Mouse (Mus musculus): ENCODE measurements around the gene Vegfd.
A peak's percentile ranks its signal among the peaks of the same experiment; 100 is the strongest.

Vegfd gene

DNA sequence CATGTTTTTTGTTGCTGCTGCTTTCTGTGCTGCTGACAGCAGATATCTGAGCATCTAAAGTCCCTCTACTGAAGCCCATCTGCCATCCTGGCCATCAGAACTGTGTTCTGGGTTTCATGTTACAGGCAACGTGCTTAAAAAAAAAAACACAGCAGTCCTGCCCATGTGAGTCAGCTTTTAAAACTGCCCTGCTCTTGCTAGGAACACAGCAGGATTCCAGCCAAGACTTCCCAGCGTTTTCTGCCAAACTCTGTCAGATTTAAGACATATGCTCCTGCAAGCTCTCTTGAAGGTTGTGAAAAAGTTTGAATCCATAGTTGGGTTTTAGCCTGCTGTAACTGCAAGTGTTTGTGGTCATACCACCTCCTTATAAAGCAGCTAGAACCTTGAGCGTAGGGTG is at the start of gene Vegfd:
Gene Vegfd, plus strand, starts transcription at position 298 of the 400 bp plus-strand sequence.
- no peak for DNase-seq (ENCODE audit: low read depth, low spot score)

DNA sequence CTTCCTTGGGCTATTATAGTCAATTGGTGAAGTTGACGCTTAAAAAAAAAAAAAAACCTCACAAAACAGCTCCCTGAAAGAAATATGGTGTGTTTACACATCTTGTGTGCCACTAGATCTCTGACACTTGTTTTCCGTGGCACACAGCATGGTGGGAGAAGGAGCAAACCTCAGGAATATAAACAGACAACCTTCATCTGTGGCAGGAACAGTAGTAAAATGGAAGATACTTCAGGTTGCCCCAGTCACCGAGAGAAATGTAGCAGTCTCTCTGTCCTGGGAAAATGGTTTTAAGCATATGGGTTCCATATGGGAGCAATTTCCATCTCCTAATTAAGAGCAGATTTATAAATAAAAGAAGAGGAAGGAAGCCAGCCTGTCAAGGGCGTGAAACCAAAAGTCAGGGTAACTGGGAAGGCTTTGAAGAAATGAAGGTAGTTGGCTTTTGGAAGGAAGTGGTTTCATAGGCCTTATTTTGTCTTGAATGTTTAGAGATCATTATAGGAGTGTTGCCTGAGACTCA is 49.7 kb upstream of the Vegfd start:
- no peak for DNase-seq (ENCODE audit: low read depth, low spot score)

GRCm38 (mm10) chrX:164330351-164330750 is 42.8 kb upstream of the Vegfd start:
- DNase-seq (ENCODE audit: low read depth, low spot score) = no peak

DNA sequence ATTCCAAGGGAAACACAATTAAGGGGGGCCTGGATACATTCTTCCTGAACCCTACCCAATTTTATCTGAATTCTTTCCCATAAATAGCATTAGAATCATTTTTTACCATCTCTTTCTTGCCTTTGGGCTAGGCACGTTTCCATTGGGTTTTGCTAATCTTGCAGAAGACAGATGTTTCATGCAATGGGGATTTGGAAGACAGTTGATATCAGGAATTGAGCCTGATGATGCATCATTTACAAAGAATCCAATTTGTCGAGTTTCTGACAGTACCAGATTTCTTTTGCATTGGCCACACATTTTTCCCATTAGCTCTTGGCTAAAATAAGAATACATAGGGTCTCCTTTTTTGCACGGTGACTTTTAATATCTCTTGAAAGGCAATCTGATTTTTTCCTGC is 42.4 kb upstream of the Vegfd start:
- no peak for DNase-seq (ENCODE audit: low read depth, low spot score)

DNA sequence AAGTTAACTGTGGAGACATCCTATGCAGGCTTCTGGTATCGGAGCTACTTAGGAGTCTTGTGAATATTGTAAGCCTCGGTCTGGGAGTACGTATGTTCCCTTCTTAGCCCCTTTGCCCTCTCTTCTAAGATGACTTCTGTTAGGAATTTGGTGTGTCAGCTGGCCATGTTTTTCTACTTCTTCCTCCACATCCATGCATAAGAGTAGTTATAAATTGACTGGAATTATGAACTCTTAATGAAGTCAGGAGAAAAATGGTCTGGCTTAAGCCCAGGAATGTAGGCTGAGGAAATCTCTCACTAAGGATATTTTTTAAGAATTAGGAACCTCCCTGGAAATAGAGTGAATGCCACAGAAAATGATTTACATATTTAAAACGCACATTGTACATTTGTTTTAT is 34.6 kb upstream of the Vegfd start:
- no peak for DNase-seq (ENCODE audit: low read depth, low spot score)

GRCm38 (mm10) chrX:164345359-164345938 is 27.7 kb upstream of the Vegfd start:
- DNase-seq (ENCODE audit: low read depth, low spot score) = no peak

DNA sequence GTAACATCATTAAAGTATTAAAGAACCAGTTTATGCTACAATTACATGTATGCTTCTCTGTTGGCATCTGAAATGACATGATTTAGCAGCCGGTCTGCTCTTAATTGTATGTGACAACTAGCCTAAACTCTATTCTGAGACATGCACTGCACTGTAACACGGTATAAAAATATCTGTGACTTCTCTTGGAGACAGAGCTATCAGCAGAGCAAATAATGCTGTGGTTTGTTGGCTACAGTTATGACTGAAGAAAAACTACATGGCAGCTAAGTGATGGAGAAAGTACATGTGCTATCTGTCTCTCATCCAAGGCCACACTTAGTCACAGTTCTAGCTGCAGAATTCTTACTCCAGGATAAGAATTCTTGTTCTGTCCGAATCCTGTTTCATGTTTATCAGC is 24.2 kb upstream of the Vegfd start:
- DNase-seq (ENCODE audit: low read depth, low spot score) = no peak

DNA sequence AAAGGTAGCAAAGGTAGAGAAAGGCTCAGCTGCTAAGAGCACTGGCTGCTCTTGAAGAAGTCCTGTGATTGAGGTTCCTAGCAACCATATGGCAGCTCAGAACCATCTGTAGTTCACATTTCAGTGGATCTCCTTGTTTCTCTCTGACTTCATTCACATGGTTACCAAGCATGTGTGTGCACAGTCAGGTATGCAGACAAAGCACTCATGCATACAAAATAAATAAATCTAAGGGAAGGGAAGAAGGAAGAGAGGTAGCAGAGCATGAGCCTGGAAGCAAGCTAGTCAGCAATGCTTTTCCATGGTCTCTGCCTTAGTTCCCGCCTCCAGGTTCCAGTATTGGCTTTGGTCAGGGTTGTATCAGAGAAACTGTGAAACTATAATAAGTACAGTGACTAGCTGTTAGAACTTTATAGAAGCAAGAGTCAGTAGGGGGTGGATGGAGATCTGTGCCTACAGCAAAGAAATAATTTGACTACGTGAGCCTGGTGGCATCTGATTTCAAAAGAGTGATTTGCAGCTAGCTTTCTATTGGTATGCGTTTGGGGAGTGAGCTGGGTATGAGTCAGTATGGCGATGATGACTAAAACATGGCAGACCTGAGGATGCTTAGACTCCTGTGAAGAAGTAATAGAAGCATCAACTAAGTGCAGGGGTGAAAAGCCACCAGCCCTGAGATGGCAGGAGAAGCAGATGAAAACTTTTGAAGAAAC is 7.9 kb upstream of the Vegfd start:
- DNase-seq (ENCODE audit: low read depth, low spot score) = no peak

GRCm38 (mm10) chrX:164370576-164370975 is 2.6 kb upstream of the Vegfd start:
- no peak for DNase-seq (ENCODE audit: low read depth, low spot score)

DNA sequence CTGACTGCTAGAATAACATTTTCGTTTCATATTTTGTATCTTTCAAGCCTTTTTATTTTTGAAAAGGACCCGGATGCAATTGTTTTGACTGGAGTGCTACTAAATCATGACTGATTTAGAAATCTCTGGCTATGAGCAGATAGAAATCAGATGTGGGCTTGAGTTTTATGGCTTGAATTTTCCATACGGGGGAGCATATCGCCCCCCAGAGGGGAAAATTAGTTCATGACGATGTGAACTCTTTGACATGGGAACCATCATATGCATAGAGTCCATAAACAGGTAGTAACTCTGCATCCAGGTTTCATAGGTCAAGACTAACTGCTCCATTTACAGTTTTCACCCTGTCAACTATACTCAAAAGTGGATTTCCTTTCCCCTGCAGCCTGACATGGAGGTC is 1.4 kb downstream of the Vegfd start:
- DNase-seq (ENCODE audit: low read depth, low spot score) = peak; percentile 30

- no peak for DNase-seq (ENCODE audit: low read depth, low spot score)
These were observed 6.5 kb downstream of the Vegfd start for GRCm38 (mm10) chrX:164379721-164380120.

DNA sequence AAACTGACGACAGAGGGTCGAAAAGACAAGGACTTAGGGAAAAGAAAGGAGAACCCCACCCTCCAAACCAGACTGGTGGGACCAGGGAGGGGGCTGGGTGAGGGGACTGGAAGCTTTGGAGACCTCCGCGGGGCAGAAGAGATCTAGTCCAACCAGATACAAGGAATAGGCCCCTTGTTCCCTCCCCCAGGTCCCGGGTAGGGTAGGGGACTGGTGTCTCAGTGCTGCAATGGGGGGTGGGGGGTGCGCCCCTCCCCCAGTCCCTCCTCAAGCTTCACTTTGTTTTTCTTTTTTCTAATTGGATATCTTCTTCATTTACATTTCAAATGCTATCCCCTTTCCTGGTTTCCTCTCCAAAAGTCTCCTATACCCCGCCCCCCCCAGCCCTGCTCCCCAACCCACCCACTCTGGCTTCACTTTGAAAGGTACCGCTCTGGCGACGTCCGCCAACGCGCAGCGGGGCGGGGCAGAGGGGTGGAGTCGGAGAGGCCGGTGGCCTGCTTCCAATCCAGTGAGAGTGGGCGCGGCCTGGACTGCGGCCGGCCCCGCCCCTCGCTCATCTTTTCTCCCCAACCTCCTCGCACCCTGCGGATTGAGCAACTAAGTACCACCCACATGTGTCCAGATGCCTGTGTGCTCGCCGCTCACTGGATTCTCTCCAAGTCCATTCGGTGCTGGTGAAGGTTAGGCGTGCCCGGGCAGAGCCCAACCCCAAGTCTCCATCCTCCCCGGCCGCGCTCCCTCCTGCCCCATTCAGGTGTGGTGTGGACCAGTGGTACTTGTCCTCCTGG is 8.6 kb downstream of the Vegfd start:
- DNase-seq (ENCODE audit: low read depth, low spot score) = peak; percentile 77

DNA sequence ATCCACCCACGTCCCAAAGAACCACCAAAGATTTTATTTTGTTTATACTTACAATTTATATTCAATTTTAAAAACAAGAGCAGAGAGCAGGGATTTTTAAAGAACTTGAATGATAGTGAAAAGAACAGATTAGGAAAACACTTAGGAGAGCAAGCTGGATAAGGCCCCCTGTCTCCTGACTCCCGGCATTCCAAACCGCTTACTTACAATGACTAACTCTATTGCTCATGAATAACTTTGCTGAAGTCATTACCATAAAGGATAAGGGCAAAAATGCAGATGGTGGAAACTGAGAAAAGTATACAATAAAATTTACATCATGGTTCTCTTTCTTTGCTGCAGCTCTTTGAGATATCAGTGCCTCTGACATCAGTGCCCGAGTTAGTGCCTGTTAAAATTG is 20.9 kb downstream of the Vegfd start:
- no peak for DNase-seq (ENCODE audit: low read depth, low spot score)

DNA sequence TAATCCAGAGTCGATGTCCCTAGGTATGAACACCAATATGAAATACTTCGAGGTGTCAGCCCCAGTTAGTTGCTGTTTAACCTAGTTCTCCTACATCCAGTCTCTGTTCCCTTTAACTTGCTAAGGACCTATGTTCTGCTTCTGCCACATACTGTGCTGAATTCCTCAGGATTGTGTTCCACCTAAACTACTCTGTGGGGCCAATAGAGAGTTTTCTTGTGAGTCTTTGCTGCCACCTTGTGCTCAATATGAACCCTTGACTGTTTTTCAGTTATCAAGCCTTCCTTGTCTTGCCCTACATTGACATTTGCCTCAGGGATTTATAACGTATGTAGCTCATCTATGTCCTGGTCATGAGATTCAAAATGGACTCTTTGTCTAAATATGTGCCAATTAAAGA is 25.3 kb downstream of the Vegfd start:
- DNase-seq (ENCODE audit: low read depth, low spot score) = peak; percentile 20

DNA sequence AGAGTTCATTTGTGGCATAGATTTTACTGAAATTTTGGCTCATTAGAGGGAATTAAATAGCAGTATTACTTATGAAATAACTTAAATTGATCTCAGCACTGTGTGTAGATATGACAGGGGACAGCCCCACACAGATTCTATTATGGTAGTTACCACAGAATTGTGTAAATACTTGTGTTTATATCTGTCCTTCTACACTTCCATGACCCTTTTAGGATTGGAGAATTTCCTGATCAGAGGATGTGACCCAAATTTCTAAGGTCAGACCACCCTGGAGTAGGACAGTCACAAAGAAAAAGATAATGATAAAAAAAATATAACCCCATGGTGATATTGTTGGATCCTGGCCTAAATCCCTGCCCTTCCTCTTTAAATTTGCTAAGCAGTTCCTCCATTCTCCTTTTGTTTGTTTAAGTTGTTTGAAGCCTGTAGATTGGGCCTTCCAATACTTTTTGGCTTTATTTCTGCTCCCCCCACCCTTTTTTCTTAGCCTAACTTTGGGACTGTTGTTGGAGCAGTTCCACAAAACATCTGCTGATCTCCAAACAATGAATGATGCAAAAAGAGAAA is 32.0 kb downstream of the Vegfd start:
- no peak for DNase-seq (ENCODE audit: low read depth, low spot score)

- no peak for DNase-seq (ENCODE audit: low read depth, low spot score)
These were observed 33.2 kb downstream of the Vegfd start for GRCm38 (mm10) chrX:164406133-164407022.

- DNase-seq (ENCODE audit: low read depth, low spot score) = no peak
These were observed 35.2 kb downstream of the Vegfd start for GRCm38 (mm10) chrX:164408301-164408927.

- DNase-seq (ENCODE audit: low read depth, low spot score) = no peak
These were observed 37.4 kb downstream of the Vegfd start for GRCm38 (mm10) chrX:164410562-164410961.

GRCm38 (mm10) chrX:164416803-164417202 is 43.6 kb downstream of the Vegfd start:
- DNase-seq (ENCODE audit: low read depth, low spot score) = no peak

GRCm38 (mm10) chrX:164418008-164418407 is 44.8 kb downstream of the Vegfd start:
- no peak for DNase-seq (ENCODE audit: low read depth, low spot score)

GRCm38 (mm10) chrX:164419471-164419939 is 46.3 kb downstream of the Vegfd start, which contains the start of gene Piga:
Piga (plus strand) TSS chrX:164419787.
- peak; percentile 93 for DNase-seq (ENCODE audit: low read depth, low spot score)

All from A20 (cell line).